24 mouse cellular contexts compared by ENCODE assay signal in genomic region chr6:99285026-99285425, GRCm38 (mm10).
DNase-seq lines count a peak whose midpoint lies in the region; ATAC-seq lines count a peak whose summit lies in the region.
"Had no signal": no experiment of that assay in that cellular context is flagged by ENCODE, and none has a peak within 500 bp of the region (broad histone marks: within the 10 kb centered on the region; RNA-seq: fewer than 3 reads in every experiment).

No protein-coding gene starts in this region.

- H3K4me2 ChIP-seq in stomach, embryonic 15.5 days = no peak overlapping the region
- no peak overlapping the region for H3K4me2 ChIP-seq in forebrain, embryonic 11.5 days (ENCODE audit: low read depth, low read length, severe bottlenecking)
- H3K4me2 ChIP-seq: hindbrain, embryonic 14.5 days had no signal

- H3K27me3 ChIP-seq in stomach, embryonic 15.5 days (replicated peaks) = no peaks in the 10 kb centered on the region
- no peaks in the 10 kb centered on the region for H3K27me3 ChIP-seq in forebrain, embryonic 11.5 days (ENCODE audit: control insufficient read depth, insufficient read depth, low read length)
- H3K27me3 ChIP-seq: Patski had no signal

- DNase-seq in lung, postnatal 36 days = peak; percentile 21
- DNase-seq in lung, postnatal 14 days = no peak
- DNase-seq in forebrain, embryonic 11.5 days (ENCODE audit: low spot score) = no peak
- DNase-seq in layer of hippocampus, postnatal 36 days = no peak
- no peak for DNase-seq in left cerebral cortex, adult 18-20 months (ENCODE audit: low spot score in 2 of 2)
- DNase-seq: adrenal gland, adult 2 months; cerebellum, adult 11 months; cerebellum, postnatal 10 days; embryo, embryonic 11 days; gastrocnemius, adult 2 months; heart, postnatal 4 days; kidney, adult 11 months; liver, postnatal 0 days; right cerebral cortex, postnatal 14 days had no signal

- no peaks in the 10 kb centered on the region for H3K36me3 ChIP-seq in stomach, embryonic 15.5 days
- H3K36me3 ChIP-seq in forebrain, embryonic 11.5 days (ENCODE audit: control insufficient read depth, insufficient read depth, low read length) = no peaks in the 10 kb centered on the region
- H3K36me3 ChIP-seq: heart, embryonic 10.5 days had no signal

- peak; percentile 70 for ATAC-seq in granulocyte monocyte progenitor cell, adult 5-6 weeks (replicated peaks; ENCODE audit: poor library complexity, severe bottlenecking)
- peak; percentile 64 for ATAC-seq in megakaryocyte, adult 5-6 weeks (ENCODE audit: poor library complexity, severe bottlenecking)
- ATAC-seq in stomach, embryonic 15.5 days (ENCODE audit: insufficient read depth, low FRiP score, low read depth) = 0 out of 2 replicates have a peak, but pooled peaks have one; percentile 39
- ATAC-seq in forebrain, embryonic 11.5 days (replicated peaks; ENCODE audit: low FRiP score) = no peak
- ATAC-seq: forebrain, embryonic 14.5 days; liver, postnatal 0 days; lung, postnatal 0 days; midbrain, embryonic 16.5 days; Patski had no signal

- H3K9me3 ChIP-seq in stomach, embryonic 15.5 days = no peaks in the 10 kb centered on the region
- H3K9me3 ChIP-seq in forebrain, embryonic 11.5 days (ENCODE audit: control insufficient read depth, low read length) = no peaks in the 10 kb centered on the region
- H3K9me3 ChIP-seq: heart, embryonic 10.5 days had no signal

- H3K4me3 ChIP-seq in stomach, embryonic 15.5 days (replicated peaks) = no peak overlapping the region
- no peak overlapping the region for H3K4me3 ChIP-seq in forebrain, embryonic 11.5 days (ENCODE audit: low read depth, low read length)
- H3K4me3 ChIP-seq: gastrocnemius, adult 2 months; heart, embryonic 10.5 days had no signal

- H3K4me1 ChIP-seq in stomach, embryonic 15.5 days = peaks cover 3% of the 10 kb centered on the region; the same call in 1 of the 2 replicates
- H3K4me1 ChIP-seq in forebrain, embryonic 11.5 days (replicated peaks; ENCODE audit: control insufficient read depth, insufficient read depth, low read length) = no peaks in the 10 kb centered on the region; the same call in 1 of the 2 replicates
- H3K4me1 ChIP-seq: heart, embryonic 10.5 days had no signal

- H3K9ac ChIP-seq in stomach, embryonic 15.5 days = no peak overlapping the region
- no peak overlapping the region for H3K9ac ChIP-seq in forebrain, embryonic 11.5 days (ENCODE audit: low read length)
- H3K9ac ChIP-seq: hindbrain, embryonic 14.5 days; liver, postnatal 0 days had no signal

- WGBS in stomach, embryonic 15.5 days = 51% methylated on average over 3 of the region's 3 CpGs
- WGBS in forebrain, embryonic 11.5 days = 65% methylated on average over 3 of the region's 3 CpGs

- H3K27ac ChIP-seq in stomach, embryonic 15.5 days = no peak overlapping the region
- no peak overlapping the region for H3K27ac ChIP-seq in forebrain, embryonic 11.5 days (ENCODE audit: low read depth, low read length)
- H3K27ac ChIP-seq: gastrocnemius, adult 2 months; heart, embryonic 10.5 days; hindbrain, embryonic 14.5 days; kidney, postnatal 0 days had no signal
